Comparison of ENCODE assay signal across 8 mouse cellular contexts in genomic region chr9:60562443-60563371, GRCm38 (mm10). TPM values are rescaled to one million over a fixed set of nuclear protein-coding genes. Genes with fewer than 3 reads are reported as not detected.
DNase-seq lines count a peak whose midpoint lies in the region; ATAC-seq and TF ChIP-seq lines count a peak whose summit lies in the region.

No protein-coding gene starts in this region.

- H3K9me3 ChIP-seq in intestine, embryonic 16.5 days (ENCODE audit: control insufficient read depth, low read length) = no peaks in the 10 kb centered on the region
- H3K9me3 ChIP-seq in forebrain, embryonic 16.5 days (ENCODE audit: control insufficient read depth, low read length) = no peaks in the 10 kb centered on the region

- peak overlapping the region; percentile 16 for H3K4me3 ChIP-seq in intestine, embryonic 16.5 days (ENCODE audit: low read length)
- no peak overlapping the region for H3K4me3 ChIP-seq in forebrain, embryonic 16.5 days (replicated peaks; ENCODE audit: low read length)

- peak overlapping the region; percentile 45 for H3K4me2 ChIP-seq in intestine, embryonic 16.5 days (ENCODE audit: low read depth, low read length)
- H3K4me2 ChIP-seq in forebrain, embryonic 16.5 days (ENCODE audit: low read length) = no peak overlapping the region

- H3K36me3 ChIP-seq in intestine, embryonic 16.5 days (ENCODE audit: control insufficient read depth, insufficient read depth, low read length) = no peaks in the 10 kb centered on the region
- no peaks in the 10 kb centered on the region for H3K36me3 ChIP-seq in forebrain, embryonic 16.5 days (ENCODE audit: control insufficient read depth, insufficient read depth)

- no peak for TF ChIP-seq CTCF in Patski (IDR thresholded peaks at IDR 0.05)

- in situ Hi-C loops in Patski (cut with MboI; ENCODE audit: low pct_unique_long_range_greater_than_20kb) = no loop called here

- no peaks in the 10 kb centered on the region for H3K27me3 ChIP-seq in Patski
- no peaks in the 10 kb centered on the region for H3K27me3 ChIP-seq in intestine, embryonic 16.5 days (replicated peaks; ENCODE audit: control insufficient read depth, insufficient read depth, low read length)
- no peaks in the 10 kb centered on the region for H3K27me3 ChIP-seq in forebrain, embryonic 16.5 days (replicated peaks; ENCODE audit: control insufficient read depth, insufficient read depth, low read length)

- H3K27ac ChIP-seq in intestine, embryonic 16.5 days (ENCODE audit: low read length) = peak overlapping the region; percentile 33; the same call in 1 of the 2 replicates
- H3K27ac ChIP-seq in forebrain, embryonic 16.5 days (ENCODE audit: low read length) = no peak overlapping the region

- peak; percentile 19; the same call in 1 of the 2 replicates for ATAC-seq in frontal cortex, adult (ENCODE audit: low TSS enrichment)
- no peak for ATAC-seq in Patski
- ATAC-seq in intestine, embryonic 16.5 days = peak; percentile 74
- ATAC-seq in forebrain, embryonic 16.5 days = no peak

- whole genome bisulfite sequencing in intestine, embryonic 16.5 days = 29% methylated on average over 20 of the region's 20 CpGs
- WGBS in forebrain, embryonic 16.5 days = 77% methylated on average over 20 of the region's 20 CpGs

- no peak for DNase-seq in frontal cortex, postnatal 10 days (ENCODE audit: low spot score in 2 of 2)
- DNase-seq in Patski (ENCODE audit: low read depth, low spot score) = peak; percentile 17
- peak; percentile 33 for DNase-seq in lung, postnatal 10 days
- DNase-seq in thymus, postnatal 25 days = peak; percentile 18
- no peak for DNase-seq in urinary bladder, adult 2 months (ENCODE audit: low spot score)

- H3K4me1 ChIP-seq in intestine, embryonic 16.5 days (ENCODE audit: control insufficient read depth, insufficient read depth, low read length) = peaks cover 13% of the 10 kb centered on the region
- H3K4me1 ChIP-seq in forebrain, embryonic 16.5 days (replicated peaks; ENCODE audit: control insufficient read depth, insufficient read depth, low read length) = peaks cover 9% of the 10 kb centered on the region; the same call in 1 of the 2 replicates

- CTCF ChIA-PET in Patski (lab: Charles Lee) = interaction anchor here (0.8 to 1.0 kb wide), 2 partner anchors 23 to 320 kb away, joined by 3 read pairs; no protein-coding TSS in a partner anchor

- POLR2A ChIA-PET in Patski (lab: Charles Lee) = no interaction called here

- H3K9ac ChIP-seq in intestine, embryonic 16.5 days (ENCODE audit: low read depth, low read length) = 0 out of 2 replicates have a peak overlapping the region, but pooled peaks have one; percentile 36
- H3K9ac ChIP-seq in forebrain, embryonic 16.5 days (replicated peaks; ENCODE audit: low read depth, low read length) = no peak overlapping the region

RNA-seq across cellular contexts. Expression of gene Thsd4, which starts 40.9 kb away (rescaled TPM):
- polyA plus RNA-seq in Patski (2021) = 1.8 TPM
- polyA plus RNA-seq in intestine, embryonic 16.5 days (2015; fragmentation: Nextera tagmentation; extraction: Ambion mirVana) = 17.5 and 20.2 TPM in 2 replicates
- polyA plus RNA-seq in urinary bladder, adult 2 months (2012; rRNA removed) = 19.5 and 21.2 TPM in 2 replicates
- polyA plus RNA-seq in forebrain, embryonic 16.5 days (2015; fragmentation: Nextera tagmentation; extraction: Ambion mirVana) = 5.0 and 5.9 TPM in 2 replicates

Comparison
In these comparisons a context has a peak if more than half of its experiments do, and no peak if none do; other contexts are left out.
1. ATAC-seq: peak in frontal cortex, adult (single experiment) and intestine, embryonic 16.5 days (single experiment); none in Patski (single experiment) and forebrain, embryonic 16.5 days (single experiment).
2. DNase-seq: peak in Patski (single experiment), lung, postnatal 10 days (single experiment) and thymus, postnatal 25 days (single experiment); none in frontal cortex, postnatal 10 days (0 of 2) and urinary bladder, adult 2 months (single experiment).